Mouse (Mus musculus) hindlimb bud, embryonic 11.5 days (tissue): ENCODE measurements around the gene Pnpla1.
A peak's percentile ranks its signal among the peaks of the same experiment; 100 is the strongest.
"Not testable (repeated sequence)": the region's sequence is repeated elsewhere in the genome, so short reads cannot be mapped to it uniquely, and the experiment has no call there.

ENCODE experiments used
- DNase-seq: peaks from one replicate; pipeline ENCODE4 v3.0.0-alpha.2; 2012; ENCODE audit warnings: low read depth, low spot score; ENCODE audit errors: extremely low spot score

Pnpla1 gene

DNA sequence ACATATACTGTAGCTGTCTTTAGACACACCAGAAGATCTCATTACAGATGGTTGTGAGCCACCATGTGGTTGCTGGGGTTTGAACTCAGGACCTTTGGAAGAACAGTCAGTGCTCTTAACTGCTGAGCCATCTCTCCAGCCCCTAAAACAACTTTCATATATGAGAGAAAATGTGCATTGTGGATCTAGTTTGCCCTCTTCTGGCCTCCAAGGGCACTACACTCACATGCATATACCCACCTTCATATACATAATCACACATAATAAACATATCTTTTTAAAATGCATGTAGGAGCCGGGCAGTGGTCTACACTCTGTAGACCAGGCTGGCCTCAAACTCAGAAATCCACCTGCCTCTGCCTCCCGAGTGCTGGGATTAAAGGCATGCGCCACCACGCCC lies 16.3 kb upstream of the Pnpla1 start:
- not testable (repeated sequence) for DNase-seq

DNA sequence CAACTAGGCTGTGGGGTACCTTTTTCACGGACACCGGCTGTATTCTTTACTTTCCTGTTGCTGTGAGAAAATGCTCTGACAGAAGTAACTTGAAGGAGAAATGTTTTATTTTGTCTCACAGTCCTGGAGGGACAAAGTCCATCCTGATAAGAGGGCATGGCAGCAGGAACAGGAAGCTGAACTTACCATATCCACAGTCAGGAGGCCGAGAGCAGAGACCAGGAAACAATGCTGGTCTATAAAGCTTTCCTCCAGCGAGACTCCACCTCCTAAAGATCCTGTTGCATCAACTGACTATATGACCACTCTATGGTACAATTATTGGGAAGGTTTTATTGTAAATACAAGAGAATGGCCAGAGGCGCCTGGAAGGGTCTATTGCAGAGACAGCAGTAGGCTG lies 14.5 kb upstream of the Pnpla1 start:
- no peak for DNase-seq

DNA sequence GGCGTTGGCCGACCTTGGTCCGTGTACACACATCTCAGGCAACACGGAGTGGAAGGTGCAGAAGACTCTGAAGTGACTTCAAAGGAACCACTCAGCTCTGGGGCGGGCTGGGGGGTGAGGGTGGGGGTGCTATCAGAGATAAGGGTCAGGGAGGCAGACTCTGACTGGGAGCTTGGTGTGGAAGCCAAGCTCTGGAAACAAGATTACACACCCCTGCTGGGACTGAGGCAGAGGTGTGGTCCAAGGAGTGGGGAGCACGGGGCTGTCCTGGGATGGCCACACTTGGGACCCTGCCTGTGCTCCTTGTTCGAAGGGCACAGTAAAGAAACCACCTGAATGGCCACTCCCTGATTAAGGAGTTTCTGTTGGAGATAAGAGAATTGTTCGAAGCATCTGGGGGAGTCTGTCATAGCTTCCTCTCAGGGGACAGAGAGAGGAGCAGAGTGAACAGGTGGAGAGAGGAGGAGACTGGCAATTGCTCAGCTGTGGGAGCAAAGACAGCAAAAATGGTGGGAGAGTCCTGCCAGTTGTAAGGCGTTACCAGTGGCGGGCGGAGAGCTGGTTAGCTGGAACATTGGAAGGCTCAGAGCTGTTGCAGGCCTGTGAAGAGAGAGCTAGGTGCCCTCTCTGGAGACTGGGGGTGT lies 11.1 kb upstream of the Pnpla1 start:
- no peak for DNase-seq

DNA sequence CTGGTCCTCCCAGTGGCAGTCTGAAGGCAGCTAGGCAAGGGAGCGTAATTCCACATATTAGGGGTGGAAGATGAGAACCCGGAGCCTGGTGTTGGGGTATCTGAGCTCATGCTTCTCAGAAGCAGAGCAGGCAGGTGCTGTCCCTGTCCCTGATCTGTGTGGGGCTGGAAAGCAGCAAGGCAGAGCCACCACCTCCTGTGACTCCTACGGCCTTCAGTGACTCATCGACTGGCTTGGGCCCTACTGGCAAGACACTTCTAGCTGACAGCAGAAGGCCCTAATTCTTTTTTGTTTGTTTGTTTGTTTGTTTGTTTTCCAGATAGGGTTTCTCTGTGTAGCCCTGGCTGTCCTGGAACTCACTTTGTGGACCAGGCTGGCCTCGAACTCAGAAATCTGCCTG lies 7.7 kb upstream of the Pnpla1 start:
- DNase-seq: no peak

- DNase-seq: no peak
Observed at GRCm38 (mm10) chr17:28854377-28854776, 3.8 kb upstream of the Pnpla1 start.

DNA sequence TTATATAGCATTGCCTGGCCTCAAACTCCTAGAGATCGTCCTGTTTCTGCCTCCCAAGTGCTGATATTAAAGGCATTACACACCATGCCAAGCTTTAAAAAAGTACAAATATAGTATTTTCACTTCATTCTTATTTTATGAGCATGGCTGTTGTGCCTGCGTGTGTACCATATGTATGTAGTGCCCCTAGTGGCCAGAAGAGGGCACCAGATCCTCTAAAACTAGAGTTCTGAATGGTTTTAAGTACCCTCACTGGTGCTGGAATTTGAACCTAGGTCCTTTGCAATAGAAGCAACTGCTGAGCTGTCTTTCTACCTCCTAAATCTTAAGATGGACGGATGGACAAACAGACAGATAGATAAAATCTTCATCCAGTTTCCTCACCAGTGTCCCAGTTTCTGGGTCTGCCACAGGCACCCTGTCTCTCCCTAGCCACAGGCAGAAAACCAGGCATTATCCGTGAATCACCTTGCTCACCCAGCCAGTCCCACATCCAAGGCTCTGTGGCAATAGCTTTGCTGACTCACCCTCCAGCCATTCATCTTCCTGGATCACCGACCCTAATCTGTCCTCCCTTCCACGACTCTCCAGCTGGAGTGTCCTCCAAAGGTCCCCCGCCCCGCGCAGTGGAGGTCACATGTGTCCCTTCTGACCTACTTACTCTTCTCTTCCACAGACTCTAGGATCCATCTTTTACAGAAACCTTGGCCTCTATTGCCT lies 2.9 kb upstream of the Pnpla1 start:
- DNase-seq: no peak

DNA sequence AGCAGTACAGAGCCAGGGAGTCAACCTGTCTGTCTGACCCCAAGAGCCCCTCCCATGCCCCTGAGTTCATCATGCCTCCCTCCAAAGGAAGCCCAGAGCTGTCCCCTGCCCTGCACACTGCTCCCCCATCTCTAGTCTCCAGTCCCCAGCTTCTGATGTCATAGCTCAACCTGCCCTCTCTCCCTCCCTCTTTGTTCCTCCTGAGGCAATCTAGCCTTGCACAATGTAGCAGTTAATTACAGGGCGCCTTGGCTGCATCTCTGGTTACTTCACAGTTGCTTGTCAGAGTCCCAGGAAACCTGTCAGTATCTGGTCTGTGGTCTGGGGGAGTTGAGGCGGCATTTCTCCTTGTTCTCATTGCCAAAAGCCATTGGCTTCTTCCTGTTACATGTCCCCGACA lies 2.2 kb upstream of the Pnpla1 start:
- no peak for DNase-seq

DNA sequence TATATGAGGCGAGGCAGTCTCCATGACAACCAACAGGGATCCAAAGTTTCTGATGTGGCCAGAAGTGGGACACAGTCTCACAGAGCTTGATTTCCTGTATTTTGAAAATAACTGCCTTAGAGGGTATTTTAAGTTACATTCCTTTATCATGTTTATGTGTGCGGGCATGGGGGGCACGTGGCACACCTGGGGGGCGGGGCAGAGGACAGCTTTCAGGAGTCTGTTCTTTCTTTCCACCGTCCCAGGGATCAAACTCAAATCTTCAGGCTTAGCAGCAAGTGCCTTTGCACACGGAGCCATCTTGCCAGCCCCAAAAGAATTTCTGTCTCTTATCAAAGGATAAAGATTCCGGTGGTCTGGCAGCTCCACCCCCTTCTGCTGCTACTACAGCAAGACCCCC lies 5.7 kb downstream of the Pnpla1 start:
- no peak for DNase-seq

GRCm38 (mm10) chr17:28864464-28864863 lies 6.3 kb downstream of the Pnpla1 start:
- DNase-seq: no peak

DNA sequence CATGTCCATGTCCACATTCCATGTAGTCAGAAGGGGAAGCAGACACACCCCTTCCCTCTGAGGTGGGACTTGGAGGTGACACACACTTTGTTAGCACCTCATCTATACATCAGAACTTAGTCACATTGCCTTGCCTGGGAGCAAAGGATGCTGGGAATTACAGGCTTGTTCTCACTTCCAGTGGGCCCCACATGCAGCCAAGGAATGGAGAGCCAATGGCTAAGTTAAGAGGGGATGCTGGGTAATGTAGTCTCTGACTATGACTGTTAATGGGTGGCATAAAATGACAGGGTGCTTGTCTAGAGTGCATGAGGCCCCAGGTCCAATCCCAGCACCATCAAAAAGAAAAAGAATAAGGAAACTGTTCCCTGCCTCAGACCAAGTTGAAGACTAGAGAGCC lies 8.7 kb downstream of the Pnpla1 start:
- no peak for DNase-seq

GRCm38 (mm10) chr17:28867381-28867780 lies 9.2 kb downstream of the Pnpla1 start:
- no peak for DNase-seq

GRCm38 (mm10) chr17:28869412-28870110 lies 11.3 kb downstream of the Pnpla1 start:
- DNase-seq: no peak

DNA sequence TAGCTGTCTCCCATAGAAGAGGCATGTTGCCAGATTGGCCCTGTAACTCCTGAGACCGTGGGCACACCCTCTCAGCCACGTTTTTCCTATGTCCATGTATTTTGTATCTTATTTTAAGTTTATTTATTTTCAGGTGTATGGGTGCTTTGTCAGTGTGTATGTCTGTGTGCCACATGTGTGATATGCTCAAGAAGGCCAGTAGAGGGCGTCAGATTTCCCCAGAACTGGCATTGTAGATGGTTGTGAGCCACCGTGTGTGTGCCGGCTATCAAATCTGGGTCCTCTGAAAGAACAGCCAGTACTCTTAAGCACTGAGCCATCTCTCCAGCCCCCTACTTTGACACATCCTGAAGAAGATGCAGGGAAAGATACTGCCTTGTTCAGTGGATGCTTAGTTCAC lies 12.2 kb downstream of the Pnpla1 start:
- DNase-seq: no peak

DNA sequence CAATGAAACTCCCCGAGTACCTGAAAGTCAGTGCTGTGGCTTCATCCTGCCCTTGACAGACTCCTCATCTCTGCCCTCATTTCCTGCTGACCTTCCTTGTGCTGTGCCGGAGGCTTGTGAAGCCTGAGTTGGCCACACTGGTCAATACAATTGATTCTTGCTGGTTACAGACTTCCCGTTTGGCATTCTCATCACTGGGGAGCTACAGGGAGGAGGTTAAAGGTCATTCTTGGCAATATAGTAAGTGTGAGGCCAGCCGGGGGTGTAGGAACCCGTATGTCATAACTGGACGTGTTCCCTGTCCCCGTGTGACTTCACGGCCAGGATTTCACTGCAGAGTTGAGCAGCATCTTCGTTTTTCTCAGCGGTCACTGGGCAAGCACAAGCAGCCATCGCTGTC lies 13.6 kb downstream of the Pnpla1 start:
- DNase-seq: no peak

DNA sequence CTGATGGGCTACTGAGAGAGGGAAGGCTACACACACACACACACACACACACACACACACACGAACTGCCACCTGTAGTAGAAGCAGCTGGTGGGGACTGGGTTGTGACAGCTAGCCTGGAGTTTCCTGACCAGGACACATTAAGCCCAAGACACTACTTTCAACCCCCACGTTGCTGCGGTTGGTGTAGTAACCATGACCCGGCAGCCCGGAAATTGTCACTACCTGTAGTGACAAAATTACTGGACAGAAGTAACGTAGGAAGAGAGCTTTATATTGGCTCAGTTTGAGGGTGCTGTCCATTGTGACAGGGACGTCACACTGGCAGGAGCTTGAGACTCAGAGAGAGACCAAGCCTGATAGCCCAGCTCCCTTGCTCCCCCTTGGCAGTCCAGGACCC lies 14.1 kb downstream of the Pnpla1 start:
- DNase-seq: no peak

- no peak for DNase-seq
Observed at GRCm38 (mm10) chr17:28874216-28874615, 16.0 kb downstream of the Pnpla1 start.

DNA sequence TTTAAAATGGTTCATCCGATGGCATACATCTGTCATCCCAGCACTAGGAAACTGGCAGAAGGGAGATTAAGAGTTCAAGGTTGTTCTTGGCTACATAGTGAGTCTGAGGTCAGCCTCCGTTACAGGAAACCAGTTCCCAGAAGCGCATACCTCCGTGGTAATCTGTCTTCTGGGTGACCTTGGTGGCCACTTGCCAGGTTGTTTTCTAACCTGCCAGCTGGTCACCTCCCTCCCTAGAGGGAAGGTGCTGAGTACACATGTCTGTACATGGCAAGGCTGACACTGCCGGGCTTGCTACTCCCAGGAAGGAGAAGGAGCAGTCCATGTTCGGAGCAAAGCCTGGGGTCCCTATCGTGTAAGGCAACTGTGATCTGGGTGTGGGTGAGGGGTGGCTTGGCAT lies 16.6 kb downstream of the Pnpla1 start:
- DNase-seq: no peak

DNA sequence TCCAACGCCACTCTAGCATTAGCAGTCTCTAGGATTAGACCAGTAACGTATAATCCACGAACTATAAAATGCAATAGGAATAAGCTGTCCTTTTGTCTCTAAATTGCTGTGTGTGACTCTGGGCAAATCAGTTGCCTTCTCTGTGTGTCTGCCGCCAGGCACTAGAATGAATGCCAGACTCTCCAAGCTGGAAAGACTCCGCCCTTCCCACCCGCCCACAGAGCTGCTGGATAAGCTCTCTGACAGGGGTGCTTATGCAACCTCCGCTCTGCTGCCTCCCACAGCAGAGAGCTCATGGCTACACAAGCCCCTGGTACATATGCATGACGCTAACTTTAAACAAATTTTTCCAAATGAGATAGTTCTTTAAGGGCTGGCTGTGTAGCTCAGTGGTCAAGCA lies 17.1 kb downstream of the Pnpla1 start:
- DNase-seq: no peak

DNA sequence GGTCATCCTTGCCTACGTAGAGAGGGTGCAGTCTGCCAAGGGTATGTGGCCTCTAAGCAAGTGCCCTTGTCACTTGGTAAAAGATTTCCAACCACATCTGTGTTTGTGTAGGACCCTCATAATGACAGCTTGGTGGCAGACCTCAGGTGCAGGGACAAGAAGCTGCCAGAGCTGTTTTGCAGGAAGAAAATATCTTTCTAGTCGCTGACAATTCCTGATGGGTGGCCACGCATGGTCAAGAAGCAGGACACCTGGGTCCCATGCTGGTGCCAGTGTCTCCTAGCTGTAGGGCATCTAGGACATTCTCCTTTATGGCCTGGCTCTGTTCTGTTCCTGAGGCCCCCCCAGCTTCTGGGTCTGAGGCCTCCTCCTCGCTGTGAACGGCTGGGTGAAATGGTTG lies 18.1 kb downstream of the Pnpla1 start:
- DNase-seq: no peak

- no peak for DNase-seq
Observed at GRCm38 (mm10) chr17:28876821-28877220, 18.6 kb downstream of the Pnpla1 start.

DNA sequence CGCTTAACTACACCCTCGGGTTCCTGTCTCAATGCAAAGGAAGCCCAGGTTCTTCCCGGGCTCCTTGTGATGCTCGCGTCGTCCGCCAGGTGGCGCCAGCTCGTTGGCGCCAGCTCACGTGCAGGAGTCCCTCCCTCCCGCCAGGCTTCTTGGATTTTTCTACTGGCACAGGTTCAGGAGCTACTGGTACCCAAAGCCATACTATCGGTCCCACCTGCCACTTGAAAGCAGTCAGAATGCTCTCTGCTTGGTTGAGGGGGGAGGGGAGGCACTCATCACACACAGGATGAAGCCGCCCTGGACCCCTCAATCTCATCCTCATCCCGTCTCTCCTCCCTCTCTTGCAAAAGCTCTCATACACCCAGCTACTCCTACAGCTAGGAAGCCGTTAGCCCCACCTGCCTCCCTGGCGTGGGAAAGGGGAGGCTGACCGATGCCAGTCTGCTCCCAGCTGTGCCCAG lies 21.8 kb downstream of the Pnpla1 start:
- DNase-seq: peak; percentile 66

DNA sequence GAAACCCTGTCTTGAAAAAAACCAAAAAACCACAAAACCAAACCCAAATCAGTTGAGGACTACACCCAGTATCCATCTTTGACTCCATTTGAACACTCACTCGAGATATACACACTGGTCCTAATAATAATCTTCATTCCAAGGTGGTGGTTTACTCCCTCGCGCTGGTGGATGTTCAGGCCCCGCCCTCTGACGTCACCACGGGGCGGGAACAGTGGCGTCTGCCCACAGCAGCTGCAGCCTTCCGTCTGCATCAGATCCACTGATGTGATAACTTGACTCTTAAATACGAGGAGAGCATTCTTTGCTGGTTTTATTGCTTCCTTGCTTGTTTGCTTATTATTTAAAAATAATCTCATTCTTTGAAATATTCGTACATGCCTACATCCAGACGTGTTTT lies 24.1 kb downstream of the Pnpla1 start:
- DNase-seq: no peak
